Mouse (Mus musculus) stomach, adult 2 months (tissue): ENCODE measurements around the gene Txndc9. TPM values are rescaled to one million over a fixed set of nuclear protein-coding genes. Genes with fewer than 3 reads are reported as not detected.

ENCODE experiments used
- polyA plus RNA-seq: library from polyadenylated mRNA; depleted of rRNA; stranded (reverse); fragments of >200 nt; gene quantifications from 2 replicates; pipeline ENCODE4 v1.2.3, GENCODE M21; 2012; rRNA removed

Txndc9 gene
- 0.83 and 1.5 TPM in 2 replicates for polyA plus RNA-seq

DNA sequence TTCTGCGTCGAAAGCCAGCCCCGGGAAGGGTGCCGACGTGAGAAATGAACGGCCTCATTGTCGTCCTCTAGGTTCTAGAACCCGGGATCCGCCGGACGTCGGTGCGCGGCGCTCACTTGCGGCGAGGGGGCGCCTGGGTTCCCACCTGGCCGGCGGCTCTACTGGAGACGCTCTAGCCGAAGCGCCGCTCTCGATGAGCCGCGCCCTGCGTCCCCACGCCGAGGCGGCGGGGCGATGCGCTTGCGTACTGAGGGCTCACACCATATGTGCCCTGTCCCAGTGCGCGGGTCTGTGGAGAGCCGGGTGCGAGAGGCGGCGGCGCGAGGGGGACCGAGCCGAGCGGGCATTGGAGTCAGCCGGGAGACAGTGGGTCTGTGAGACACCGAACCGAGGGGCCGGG lies at the start of gene Txndc9, which contains the start of gene Eif5b:
TSS of gene Txndc9 (minus strand) at position 27 of the 400 bp plus-strand sequence.
TSS of gene Eif5b (plus strand) at position 144 of the 400 bp plus-strand sequence.

GRCm38 (mm10) chr1:37957659-37958058 lies 40.0 kb downstream of the Txndc9 start, which contains the start of gene Lyg1:
TSS of gene Lyg1 (minus strand) at chr1:37957759.

Other genes starting within 250 kb of the Txndc9 start
- gene Tsga10, start 131.5 kb downstream of the Txndc9 start, polyA plus RNA-seq: 0.03 and 0.08 TPM in 2 replicates
- 0.15 and 0.25 TPM in 2 replicates for gene Lipt1, start 126.2 kb downstream of the Txndc9 start, polyA plus RNA-seq
- gene Mitd1, start 107.5 kb downstream of the Txndc9 start, polyA plus RNA-seq: 1.2 TPM in 2 replicates
- 15.6 and 21.5 TPM in 2 replicates for gene Mrpl30, start 107.4 kb downstream of the Txndc9 start, polyA plus RNA-seq
- not detected in 2 replicates for gene Lyg2, start 81.4 kb downstream of the Txndc9 start, polyA plus RNA-seq
- 1.8 and 16.3 TPM in 2 replicates for gene Lyg1, start 40.1 kb downstream of the Txndc9 start, polyA plus RNA-seq
- gene Eif5b, start 117 bp upstream of the Txndc9 start, polyA plus RNA-seq: 0.32 and 0.66 TPM in 2 replicates
- gene Rev1, start 131.9 kb upstream of the Txndc9 start, polyA plus RNA-seq: 0.91 and 1.5 TPM in 2 replicates